Mouse (Mus musculus) embryonic facial prominence, embryonic 10.5 days (tissue): ENCODE data around the gene Nxf1. TPM values are rescaled to one million over a fixed set of nuclear protein-coding genes. Genes with fewer than 3 reads are reported as not detected.
A peak's percentile ranks its signal among the peaks of the same experiment; 100 is the strongest.
"Not testable (repeated sequence)": the region's sequence is repeated elsewhere in the genome, so short reads cannot be mapped to it uniquely, and the experiment has no call there.

Source experiments
- DNase-seq: peaks from one replicate; pipeline ENCODE4 v3.0.0-alpha.2; 2017; ENCODE audit warnings: low spot score
- H3K27ac ChIP-seq: fragments of 300-500 bp; sonication (generic); replicated peaks from 2 replicates; pipeline ENCODE4 v1.5.1; 2016; ENCODE audit warnings: mild to moderate bottlenecking
- H3K27me3 ChIP-seq: fragments of 300-500 bp; sonication (generic); replicated peaks from 2 replicates; pipeline ENCODE4 v1.6.1; 2016; ENCODE audit warnings: low read depth, mild to moderate bottlenecking; ENCODE audit not compliant: poor library complexity, severe bottlenecking
- H3K36me3 ChIP-seq: fragments of 300-500 bp; sonication (generic); replicated peaks from 2 replicates; pipeline ENCODE4 v1.6.1; 2016; ENCODE audit warnings: mild to moderate bottlenecking, moderate library complexity
- H3K4me1 ChIP-seq: fragments of 300-500 bp; sonication (generic); 2 replicates; pipeline ENCODE4 v1.6.1; 2016
- H3K4me3 ChIP-seq: fragments of 300-500 bp; sonication (generic); 2 replicates; pipeline ENCODE4 v1.5.1; 2016; ENCODE audit warnings: mild to moderate bottlenecking, moderate library complexity
- H3K9me3 ChIP-seq: fragments of 300-500 bp; sonication (generic); 2 replicates; pipeline ENCODE4 v1.6.1; 2016; ENCODE audit warnings: mild to moderate bottlenecking
- WGBS: fragments of 180-500 bp; shearing (Covaris S2); methylation state at CpG from one replicate; pipeline ENCODE4 v1.1.7; 2016; 5-methylcytosine and 5-hydroxymethylcytosine counted together
- polyA plus RNA-seq: library from polyadenylated mRNA; unstranded; fragments of >200 nt; fragmentation: Nextera tagmentation; extraction: Ambion mirVana; gene quantifications from 2 replicates; pipeline ENCODE4 v1.2.1, GENCODE M21; 2016

The Nxf1 gene
- polyA plus RNA-seq, 1 experiment from 2014 or later: 254 TPM

GRCm38 (mm10) chr19:8727495-8728114 lies 29.3 kb upstream of the Nxf1 start:
- Histone ChIP-seq H3K27me3 (no peaks in the 10 kb centered on the region), H3K4me3 (no peak overlapping the region), H3K4me1 (peaks cover 15% of the 10 kb centered on the region; the same call in 1 of the 2 replicates), H3K36me3 (peaks cover 32% of the 10 kb centered on the region), H3K9me3 (no peaks in the 10 kb centered on the region), H3K27ac (no peak overlapping the region)
- no peak for DNase-seq
- WGBS: 20% methylated on average over 5 of the region's 5 CpGs

GRCm38 (mm10) chr19:8728335-8729099 lies 28.4 kb upstream of the Nxf1 start:
- peaks cover 32% of the 10 kb centered on the region for H3K36me3 ChIP-seq
- peaks cover 15% of the 10 kb centered on the region; the same call in 1 of the 2 replicates for H3K4me1 ChIP-seq
- H3K4me3 ChIP-seq, H3K9me3 ChIP-seq, H3K27me3 ChIP-seq, DNase-seq, H3K27ac ChIP-seq: not testable (repeated sequence)
- 54% methylated on average over 3 of the region's 3 CpGs for WGBS

GRCm38 (mm10) chr19:8734334-8734733 lies 22.5 kb upstream of the Nxf1 start:
- H3K9me3 ChIP-seq: no peaks in the 10 kb centered on the region
- H3K27me3 ChIP-seq: no peaks in the 10 kb centered on the region
- no peak for DNase-seq
- no peak overlapping the region for H3K27ac ChIP-seq
- no peak overlapping the region for H3K4me3 ChIP-seq
- peaks cover 11% of the 10 kb centered on the region; the same call in 1 of the 2 replicates for H3K4me1 ChIP-seq
- peaks cover 23% of the 10 kb centered on the region for H3K36me3 ChIP-seq
- WGBS: 73% methylated on average over 3 of the region's 3 CpGs

DNA sequence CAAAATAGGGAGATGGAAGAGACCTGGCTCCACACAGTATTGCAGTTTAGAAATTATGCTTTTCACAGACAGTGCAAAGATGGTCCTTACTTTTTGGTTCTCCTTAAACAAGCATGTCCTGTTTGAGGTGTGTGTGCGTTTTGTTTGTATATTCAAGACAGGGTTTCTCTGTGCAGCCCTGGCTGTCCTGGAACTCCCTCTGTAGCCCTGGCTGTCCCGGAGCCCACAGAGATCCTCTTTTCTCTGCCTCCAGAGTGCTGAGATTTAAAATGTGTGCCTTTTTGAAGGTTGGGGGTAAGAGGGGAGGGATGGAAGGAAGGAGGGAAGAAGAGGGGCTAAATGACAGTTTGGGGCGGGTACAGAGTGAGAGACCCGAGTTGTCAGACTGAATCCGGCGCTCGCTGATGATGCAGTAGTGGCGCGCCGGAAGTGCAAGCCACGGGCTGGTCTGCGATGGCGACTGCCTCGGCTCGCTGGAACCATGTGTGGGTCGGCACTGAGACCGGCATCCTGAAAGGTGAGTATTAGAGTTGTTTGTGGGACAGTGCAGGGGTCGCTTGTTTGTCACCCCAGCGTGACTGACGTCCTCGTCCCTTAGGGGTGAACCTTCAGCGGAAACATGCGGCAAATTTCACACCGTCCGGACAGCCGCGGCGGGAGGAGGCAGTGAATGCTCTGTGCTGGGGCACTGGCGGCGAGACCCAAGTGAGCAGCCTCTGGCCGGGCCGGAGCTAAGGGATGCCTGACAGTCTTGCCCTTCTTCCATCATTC lies 21.3 kb upstream of the Nxf1 start, which contains the start of gene Wdr74:
Gene Wdr74, plus strand, starts transcription at position 439 of the 771 bp plus-strand sequence.
- Histone ChIP-seq H3K36me3 (peaks cover 35% of the 10 kb centered on the region), H3K4me1 (peaks cover 15% of the 10 kb centered on the region), H3K4me3 (peak within 1 kb of the TSS; percentile 96), H3K27ac (peak within 1 kb of the TSS; percentile 88), H3K27me3 (no peaks in the 10 kb centered on the region), H3K9me3 (no peaks in the 10 kb centered on the region)
- 1% methylated on average over 32 of the region's 32 CpGs for WGBS
- DNase-seq: peak; percentile 92

GRCm38 (mm10) chr19:8736160-8736467 lies 20.8 kb upstream of the Nxf1 start:
- WGBS: 2% methylated on average over 11 of the region's 11 CpGs
- H3K9me3 ChIP-seq: no peaks in the 10 kb centered on the region
- H3K27ac ChIP-seq: peak overlapping the region; percentile 88
- peaks cover 39% of the 10 kb centered on the region for H3K36me3 ChIP-seq
- H3K4me3 ChIP-seq: peak overlapping the region; percentile 96
- H3K27me3 ChIP-seq: no peaks in the 10 kb centered on the region
- H3K4me1 ChIP-seq: peaks cover 20% of the 10 kb centered on the region
- no peak for DNase-seq

DNA sequence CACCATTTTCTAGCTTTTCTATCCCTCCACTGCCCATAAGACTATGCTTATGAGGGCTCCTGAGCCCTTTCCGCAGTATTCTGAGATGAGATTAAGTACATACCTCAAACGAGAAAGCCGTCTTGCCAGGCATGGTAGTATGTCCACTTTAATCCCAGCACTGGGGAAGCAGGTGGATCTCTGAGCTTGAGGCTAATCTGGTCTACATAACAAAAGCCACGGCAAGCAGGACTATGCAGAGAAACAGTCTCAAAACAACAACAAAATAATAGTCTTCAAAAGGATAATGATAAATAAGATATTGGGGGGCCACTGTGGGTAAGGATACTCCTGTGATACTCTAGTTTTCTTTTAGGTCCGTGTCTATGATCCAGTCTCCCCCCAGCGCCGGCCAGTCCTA lies 18.0 kb upstream of the Nxf1 start:
- no peak for DNase-seq
- Histone ChIP-seq H3K36me3 (peaks cover 52% of the 10 kb centered on the region), H3K4me3 (no peak overlapping the region), H3K27ac (no peak overlapping the region), H3K27me3 (no peaks in the 10 kb centered on the region), H3K9me3 (no peaks in the 10 kb centered on the region), H3K4me1 (peaks cover 32% of the 10 kb centered on the region)
- 93% methylated on average over 7 of the region's 7 CpGs for WGBS

DNA sequence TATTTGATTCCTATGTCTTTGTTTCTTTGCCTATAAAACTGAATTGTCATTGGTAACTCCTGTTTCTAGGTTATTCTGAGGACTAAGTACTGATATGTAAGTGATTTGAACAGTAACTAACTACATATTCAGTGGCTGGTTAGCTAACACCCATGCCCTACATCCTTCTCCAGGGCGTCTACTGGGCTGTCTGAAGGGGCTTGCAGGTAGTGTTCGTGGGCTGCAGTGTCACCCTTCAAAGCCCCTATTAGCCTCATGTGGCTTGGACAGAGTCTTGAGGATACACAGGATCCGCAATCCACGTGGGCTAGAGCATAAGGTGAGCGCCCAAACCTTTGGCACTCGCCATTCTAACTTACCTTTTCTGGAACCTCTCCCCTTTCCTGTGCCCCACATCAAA lies 17.2 kb upstream of the Nxf1 start:
- Histone ChIP-seq H3K27ac (no peak overlapping the region), H3K4me1 (peaks cover 32% of the 10 kb centered on the region), H3K27me3 (no peaks in the 10 kb centered on the region), H3K36me3 (peaks cover 60% of the 10 kb centered on the region), H3K4me3 (0 out of 2 replicates have a peak overlapping the region, but pooled peaks have one; percentile 5), H3K9me3 (no peaks in the 10 kb centered on the region)
- 91% methylated on average over 6 of the region's 6 CpGs for WGBS
- no peak for DNase-seq

- H3K36me3 ChIP-seq: peaks cover 69% of the 10 kb centered on the region
- no peaks in the 10 kb centered on the region for H3K9me3 ChIP-seq
- peak within 1 kb of the TSS; percentile 93 for H3K4me3 ChIP-seq
- peak within 1 kb of the TSS; percentile 89 for H3K27ac ChIP-seq
- no peak for DNase-seq
- no peaks in the 10 kb centered on the region for H3K27me3 ChIP-seq
- peaks cover 26% of the 10 kb centered on the region for H3K4me1 ChIP-seq
- WGBS: 70% methylated on average over 14 of the region's 14 CpGs
Measured at GRCm38 (mm10) chr19:8740603-8741002, 16.3 kb upstream of the Nxf1 start, which contains the start of gene 1700092M07Rik. Gene 1700092M07Rik (plus strand): TSS chr19:8740718.

GRCm38 (mm10) chr19:8741243-8741869 lies 15.5 kb upstream of the Nxf1 start, which contains the start of gene Stx5a:
Gene Stx5a (plus strand): TSS chr19:8741413.
- Histone ChIP-seq H3K36me3 (peaks cover 77% of the 10 kb centered on the region), H3K9me3 (no peaks in the 10 kb centered on the region)
- under 1% methylated on average over 36 of the region's 36 CpGs for WGBS

GRCm38 (mm10) chr19:8742176-8742575 lies 14.7 kb upstream of the Nxf1 start:
- Histone ChIP-seq H3K36me3 (peaks cover 83% of the 10 kb centered on the region), H3K4me3 (peak overlapping the region; percentile 93), H3K27ac (peak overlapping the region; percentile 89), H3K9me3 (no peaks in the 10 kb centered on the region), H3K4me1 (peaks cover 21% of the 10 kb centered on the region), H3K27me3 (no peaks in the 10 kb centered on the region)
- DNase-seq: no peak
- 21% methylated on average over 14 of the region's 14 CpGs for WGBS

More at GRCm38 (mm10) chr19:8741243-8741869, 15.5 kb upstream of the Nxf1 start, which contains the start of gene Stx5a:
- peak; percentile 96 for DNase-seq
- peak within 1 kb of the TSS; percentile 89 for H3K27ac ChIP-seq
- peak within 1 kb of the TSS; percentile 93 for H3K4me3 ChIP-seq
- H3K4me1 ChIP-seq: peaks cover 25% of the 10 kb centered on the region
- no peaks in the 10 kb centered on the region for H3K27me3 ChIP-seq

- H3K4me1 ChIP-seq: peaks cover 20% of the 10 kb centered on the region
- DNase-seq: no peak
- no peaks in the 10 kb centered on the region for H3K9me3 ChIP-seq
- no peaks in the 10 kb centered on the region for H3K27me3 ChIP-seq
- WGBS: 96% methylated on average over 1 of the region's 1 CpGs
- no peak overlapping the region for H3K27ac ChIP-seq
- H3K4me3 ChIP-seq: no peak overlapping the region
- H3K36me3 ChIP-seq: peaks cover 83% of the 10 kb centered on the region
Measured at GRCm38 (mm10) chr19:8745382-8745781, 11.5 kb upstream of the Nxf1 start.

DNA sequence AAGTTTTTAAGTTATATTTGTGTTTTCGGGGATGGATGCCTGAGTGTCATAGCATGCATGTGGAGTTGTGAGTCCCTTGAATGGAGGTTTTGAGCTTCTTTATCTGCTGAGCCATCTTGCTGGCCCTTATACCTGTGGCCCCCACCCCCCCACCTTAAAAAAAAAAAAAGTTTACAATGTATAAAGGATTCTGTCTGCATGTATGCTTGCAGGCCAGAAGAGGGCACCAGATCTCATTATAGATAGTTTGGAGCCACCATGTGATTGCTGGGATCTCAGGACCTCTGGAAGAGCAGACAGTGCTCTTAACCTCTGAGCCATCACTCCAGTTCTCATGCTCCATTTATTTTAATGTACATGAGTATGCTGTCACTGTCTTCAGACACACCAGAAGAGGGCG lies 9.5 kb upstream of the Nxf1 start:
- Histone ChIP-seq H3K9me3 (no peaks in the 10 kb centered on the region), H3K4me3 (no peak overlapping the region), H3K27ac (no peak overlapping the region), H3K36me3 (peaks cover 97% of the 10 kb centered on the region), H3K27me3 (no peaks in the 10 kb centered on the region), H3K4me1 (peaks cover 8% of the 10 kb centered on the region)
- DNase-seq: no peak
- WGBS: 65% methylated on average over 2 of the region's 2 CpGs
